Mouse (Mus musculus): ENCODE data around the gene Zfp36. TPM values are rescaled to one million over a fixed set of nuclear protein-coding genes. Genes with fewer than 3 reads are reported as not detected.
A peak's percentile ranks its signal among the peaks of the same experiment; 100 is the strongest.

The Zfp36 gene
- polyA plus RNA-seq, 1 experiment from 2014 or later, result 6.5 TPM

DNA sequence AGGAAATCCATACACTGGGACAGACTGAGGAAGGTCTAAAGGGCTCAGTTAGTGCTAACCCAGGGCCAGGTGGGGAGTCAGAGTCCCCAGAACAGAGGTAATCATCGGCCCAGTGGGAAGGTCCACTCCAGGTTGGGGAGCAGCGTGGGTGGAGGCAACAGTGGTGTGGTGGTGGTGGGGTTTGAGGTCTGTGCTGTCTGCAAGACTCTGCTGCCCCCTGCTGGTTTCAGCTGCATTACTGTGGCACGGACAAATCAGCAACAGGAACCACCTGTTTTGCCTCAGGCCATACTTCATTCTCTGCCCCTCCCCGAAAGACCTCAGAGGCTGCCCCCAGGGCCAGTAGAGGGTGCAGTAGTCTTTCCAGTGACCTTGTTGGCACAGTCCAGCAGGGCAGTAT is 6.4 kb upstream of the Zfp36 start:
- ATAC-seq, result peak; percentile 69
- Histone ChIP-seq H3K36me3 (ENCODE audit: control insufficient read depth, insufficient read depth) (peaks cover 18% of the 10 kb centered on the region), H3K4me1 (replicated peaks; ENCODE audit: control insufficient read depth, insufficient read depth, low read length) (peaks cover 16% of the 10 kb centered on the region), H3K9ac (replicated peaks; ENCODE audit: low read depth, low read length) (no peak overlapping the region), H3K4me3 (replicated peaks; ENCODE audit: low read length) (no peak overlapping the region), H3K4me2 (ENCODE audit: low read length) (no peak overlapping the region), H3K27ac (ENCODE audit: low read length) (no peak overlapping the region), H3K9me3 (ENCODE audit: control insufficient read depth, low read length) (no peaks in the 10 kb centered on the region), H3K27me3 (replicated peaks; ENCODE audit: control insufficient read depth, insufficient read depth, low read length) (no peaks in the 10 kb centered on the region)
- WGBS, result 9% methylated on average over 4 of the region's 4 CpGs

DNA sequence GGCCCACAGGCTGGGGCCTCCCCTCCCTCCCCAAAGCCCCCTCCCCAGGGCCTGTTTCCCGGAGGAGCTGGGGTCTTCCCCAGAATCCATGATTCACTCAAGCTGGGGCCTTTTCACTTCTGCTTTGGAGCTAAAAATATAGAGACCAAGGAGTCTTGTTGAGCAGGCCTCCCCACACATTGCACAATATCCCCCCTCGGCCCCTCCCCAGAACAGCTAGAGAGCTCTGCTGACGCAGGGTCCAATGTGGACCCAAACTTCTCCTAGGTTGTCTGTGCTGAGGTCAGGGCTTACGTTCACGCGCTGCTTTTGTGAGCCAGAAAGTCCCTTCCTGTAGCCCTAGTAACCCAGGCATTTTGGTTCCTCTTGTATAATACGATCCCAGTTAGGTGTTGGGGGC is 6.0 kb upstream of the Zfp36 start:
- H3K4me3 ChIP-seq (replicated peaks; ENCODE audit: low read length), result no peak overlapping the region
- H3K9me3 ChIP-seq (ENCODE audit: control insufficient read depth, low read length), result no peaks in the 10 kb centered on the region
- no peak overlapping the region for H3K4me2 ChIP-seq (ENCODE audit: low read length)
- H3K36me3 ChIP-seq (ENCODE audit: control insufficient read depth, insufficient read depth), result peaks cover 18% of the 10 kb centered on the region
- 0 out of 2 replicates have a peak, but pooled peaks have one; percentile 19 for ATAC-seq
- H3K27ac ChIP-seq (ENCODE audit: low read length), result no peak overlapping the region
- no peak overlapping the region for H3K9ac ChIP-seq (replicated peaks; ENCODE audit: low read depth, low read length)
- WGBS, result 89% methylated on average over 7 of the region's 7 CpGs
- peaks cover 17% of the 10 kb centered on the region for H3K4me1 ChIP-seq (replicated peaks; ENCODE audit: control insufficient read depth, insufficient read depth, low read length)
- no peaks in the 10 kb centered on the region for H3K27me3 ChIP-seq (replicated peaks; ENCODE audit: control insufficient read depth, insufficient read depth, low read length)

DNA sequence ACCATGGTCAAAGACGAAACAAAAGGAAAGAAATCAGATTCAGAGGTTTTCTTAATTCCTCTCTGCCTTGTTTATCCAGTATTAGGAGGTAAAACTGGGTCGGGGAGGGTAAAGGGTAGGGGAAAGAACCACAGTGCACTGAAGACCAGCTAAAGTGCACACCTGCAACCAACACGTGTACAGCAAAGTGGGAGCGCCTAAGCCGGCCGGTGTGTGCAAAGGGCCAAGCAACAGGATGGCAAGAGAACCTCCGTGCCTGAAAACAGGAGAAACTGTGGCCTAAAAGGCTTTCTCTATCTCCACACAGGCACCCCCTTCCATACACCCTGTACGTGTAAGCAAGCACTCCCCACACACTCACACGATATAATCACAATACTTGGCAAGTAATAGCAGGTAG is 5.1 kb upstream of the Zfp36 start:
- ATAC-seq, result no peak
- Histone ChIP-seq H3K4me3 (replicated peaks; ENCODE audit: low read length) (no peak overlapping the region), H3K27me3 (replicated peaks; ENCODE audit: control insufficient read depth, insufficient read depth, low read length) (no peaks in the 10 kb centered on the region), H3K27ac (ENCODE audit: low read length) (no peak overlapping the region), H3K36me3 (ENCODE audit: control insufficient read depth, insufficient read depth) (peaks cover 14% of the 10 kb centered on the region), H3K9me3 (ENCODE audit: control insufficient read depth, low read length) (no peaks in the 10 kb centered on the region), H3K4me1 (replicated peaks; ENCODE audit: control insufficient read depth, insufficient read depth, low read length) (peaks cover 19% of the 10 kb centered on the region), H3K4me2 (ENCODE audit: low read length) (no peak overlapping the region), H3K9ac (replicated peaks; ENCODE audit: low read depth, low read length) (no peak overlapping the region)
- WGBS, result 91% methylated on average over 9 of the region's 9 CpGs

DNA sequence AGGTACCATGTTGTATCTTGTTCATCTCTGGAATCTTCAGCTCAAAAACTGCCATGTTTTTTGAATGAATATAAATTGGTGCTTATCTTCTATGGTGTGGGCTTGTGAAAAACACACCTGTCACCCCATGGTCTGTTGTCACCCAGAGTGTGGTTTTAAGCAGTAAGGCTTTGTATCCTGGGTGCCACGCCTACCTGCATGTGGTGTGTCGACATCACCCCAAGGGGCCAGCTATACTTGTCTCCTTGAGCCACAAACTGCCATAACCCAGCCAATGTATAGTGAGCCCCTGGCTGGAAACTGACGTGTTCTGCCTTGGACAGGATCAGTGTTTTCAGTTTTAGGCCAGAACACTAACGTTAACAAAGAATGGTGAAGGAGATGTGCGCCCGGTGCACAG is 4.1 kb upstream of the Zfp36 start:
- H3K4me3 ChIP-seq (replicated peaks; ENCODE audit: low read length), result no peak overlapping the region
- no peak for ATAC-seq
- WGBS, result 83% methylated on average over 6 of the region's 6 CpGs
- no peak overlapping the region for H3K4me2 ChIP-seq (ENCODE audit: low read length)
- H3K9me3 ChIP-seq (ENCODE audit: control insufficient read depth, low read length), result no peaks in the 10 kb centered on the region
- peaks cover 24% of the 10 kb centered on the region for H3K4me1 ChIP-seq (replicated peaks; ENCODE audit: control insufficient read depth, insufficient read depth, low read length)
- H3K27ac ChIP-seq (ENCODE audit: low read length), result no peak overlapping the region
- H3K36me3 ChIP-seq (ENCODE audit: control insufficient read depth, insufficient read depth), result peaks cover 13% of the 10 kb centered on the region
- H3K27me3 ChIP-seq (replicated peaks; ENCODE audit: control insufficient read depth, insufficient read depth, low read length), result no peaks in the 10 kb centered on the region
- no peak overlapping the region for H3K9ac ChIP-seq (replicated peaks; ENCODE audit: low read depth, low read length)

DNA sequence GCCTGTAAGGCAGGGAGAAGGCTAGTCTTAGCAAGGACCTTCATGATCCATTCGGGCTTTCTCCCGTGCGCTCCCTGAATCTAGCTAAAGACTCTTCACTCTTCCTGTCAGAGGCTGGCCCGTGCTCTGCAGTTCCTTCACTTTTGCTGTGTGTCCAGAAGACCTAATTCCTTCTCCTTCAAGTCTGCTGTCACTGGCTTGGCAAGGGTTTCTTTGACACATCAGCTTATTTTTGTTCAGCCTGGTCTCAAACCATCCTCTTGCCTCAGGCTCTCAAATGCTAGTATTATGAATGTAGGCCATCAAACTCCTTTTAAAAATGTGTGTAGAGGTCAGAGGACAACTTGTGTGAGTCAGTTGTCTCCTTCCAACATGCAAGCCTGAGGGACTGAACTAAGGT is 3.6 kb upstream of the Zfp36 start:
- H3K27me3 ChIP-seq (replicated peaks; ENCODE audit: control insufficient read depth, insufficient read depth, low read length), result no peaks in the 10 kb centered on the region
- peaks cover 13% of the 10 kb centered on the region for H3K36me3 ChIP-seq (ENCODE audit: control insufficient read depth, insufficient read depth)
- H3K4me3 ChIP-seq (replicated peaks; ENCODE audit: low read length), result no peak overlapping the region
- no peak for ATAC-seq
- H3K4me2 ChIP-seq (ENCODE audit: low read length), result no peak overlapping the region
- H3K9me3 ChIP-seq (ENCODE audit: control insufficient read depth, low read length), result no peaks in the 10 kb centered on the region
- peaks cover 28% of the 10 kb centered on the region for H3K4me1 ChIP-seq (replicated peaks; ENCODE audit: control insufficient read depth, insufficient read depth, low read length)
- WGBS, result 85% methylated on average over 4 of the region's 4 CpGs
- no peak overlapping the region for H3K27ac ChIP-seq (ENCODE audit: low read length)
- H3K9ac ChIP-seq (replicated peaks; ENCODE audit: low read depth, low read length), result no peak overlapping the region

DNA sequence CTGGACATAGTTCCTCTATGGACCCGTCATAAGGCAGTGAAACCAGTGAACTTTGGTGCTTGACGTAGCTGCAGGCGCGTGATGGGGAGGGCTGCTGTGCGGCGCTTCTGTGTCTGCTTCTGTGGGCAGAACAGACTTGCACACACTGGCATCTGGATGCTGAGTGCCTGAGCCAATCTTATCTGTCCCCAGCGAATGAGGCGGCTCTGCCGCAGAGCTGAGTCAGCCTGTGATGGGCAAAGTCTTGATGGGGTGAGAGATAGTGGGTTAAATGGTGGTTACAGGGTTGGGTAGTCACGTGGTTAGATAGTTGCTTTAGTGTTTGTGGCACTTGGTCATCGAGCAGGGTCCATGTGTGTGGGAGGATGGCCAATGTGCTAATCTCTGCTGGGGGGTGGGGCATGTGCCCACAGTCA is 2.9 kb upstream of the Zfp36 start:
- H3K4me2 ChIP-seq (ENCODE audit: low read length), result no peak overlapping the region
- no peak overlapping the region for H3K27ac ChIP-seq (ENCODE audit: low read length)
- 71% methylated on average over 11 of the region's 11 CpGs for WGBS
- no peak for ATAC-seq
- H3K36me3 ChIP-seq (ENCODE audit: control insufficient read depth, insufficient read depth), result peaks cover 8% of the 10 kb centered on the region
- no peak overlapping the region for H3K4me3 ChIP-seq (replicated peaks; ENCODE audit: low read length)
- H3K27me3 ChIP-seq (replicated peaks; ENCODE audit: control insufficient read depth, insufficient read depth, low read length), result no peaks in the 10 kb centered on the region
- H3K9ac ChIP-seq (replicated peaks; ENCODE audit: low read depth, low read length), result no peak overlapping the region
- peaks cover 34% of the 10 kb centered on the region for H3K4me1 ChIP-seq (replicated peaks; ENCODE audit: control insufficient read depth, insufficient read depth, low read length)
- no peaks in the 10 kb centered on the region for H3K9me3 ChIP-seq (ENCODE audit: control insufficient read depth, low read length)

DNA sequence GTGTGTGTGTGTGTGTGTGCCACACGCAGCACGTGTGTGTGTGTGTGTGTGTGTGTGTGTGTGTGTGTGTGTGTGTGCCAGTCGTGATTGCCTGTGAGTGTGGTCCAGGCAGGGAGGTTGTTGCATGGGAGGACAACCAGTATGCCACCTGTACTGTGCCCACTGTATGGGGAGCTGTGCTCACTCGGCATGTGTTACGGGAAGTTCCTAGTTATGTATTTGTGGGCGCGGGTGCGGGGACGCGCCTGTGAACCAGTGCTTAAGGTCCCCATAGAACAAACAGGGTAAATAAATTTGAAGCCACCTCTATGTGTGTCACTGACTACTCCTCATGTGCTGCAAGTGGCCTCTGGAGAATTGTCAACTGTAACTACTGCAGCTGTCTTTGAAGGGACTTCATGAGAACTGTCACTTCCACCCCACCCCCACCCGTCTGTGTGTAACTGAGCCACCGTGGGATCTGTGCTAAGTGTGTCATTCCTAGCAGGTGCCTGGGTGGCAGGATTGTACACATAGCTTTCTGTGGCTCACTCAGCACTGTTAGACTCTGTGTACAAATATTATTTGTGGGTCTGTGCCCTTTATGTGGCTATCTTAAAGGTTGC is 2.4 kb upstream of the Zfp36 start:
- Histone ChIP-seq H3K4me3 (replicated peaks; ENCODE audit: low read length) (no peak overlapping the region), H3K9ac (replicated peaks; ENCODE audit: low read depth, low read length) (no peak overlapping the region), H3K36me3 (ENCODE audit: control insufficient read depth, insufficient read depth) (peaks cover 5% of the 10 kb centered on the region), H3K27ac (ENCODE audit: low read length) (no peak overlapping the region), H3K27me3 (replicated peaks; ENCODE audit: control insufficient read depth, insufficient read depth, low read length) (no peaks in the 10 kb centered on the region), H3K9me3 (ENCODE audit: control insufficient read depth, low read length) (no peaks in the 10 kb centered on the region), H3K4me2 (ENCODE audit: low read length) (peak overlapping the region; percentile 49), H3K4me1 (replicated peaks; ENCODE audit: control insufficient read depth, insufficient read depth, low read length) (peaks cover 40% of the 10 kb centered on the region)
- 69% methylated on average over 12 of the region's 12 CpGs for WGBS
- ATAC-seq, result no peak

DNA sequence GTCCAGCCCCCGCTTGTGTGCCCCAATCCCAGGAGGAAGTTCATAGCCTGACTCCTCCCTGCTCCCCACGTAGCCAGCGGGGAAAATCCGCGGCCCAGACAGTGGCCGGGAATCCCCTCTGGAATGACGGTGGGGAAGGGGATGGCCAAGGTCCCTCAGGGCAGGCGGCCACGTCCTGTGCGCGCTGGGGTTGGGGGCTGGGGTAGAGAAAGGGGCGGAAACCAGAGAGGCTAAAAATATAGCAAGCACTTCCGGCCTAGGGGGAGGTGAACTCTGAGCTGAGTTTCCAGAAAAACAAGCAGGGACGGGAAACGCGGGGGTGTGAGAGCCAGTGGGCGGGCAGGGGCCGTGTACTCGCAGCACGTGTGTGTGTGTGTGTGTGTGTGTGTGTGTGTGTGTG is 1.9 kb upstream of the Zfp36 start:
- H3K27me3 ChIP-seq (replicated peaks; ENCODE audit: control insufficient read depth, insufficient read depth, low read length), result no peaks in the 10 kb centered on the region
- no peaks in the 10 kb centered on the region for H3K9me3 ChIP-seq (ENCODE audit: control insufficient read depth, low read length)
- peak overlapping the region; percentile 47 for H3K27ac ChIP-seq (ENCODE audit: low read length)
- peaks cover 44% of the 10 kb centered on the region for H3K4me1 ChIP-seq (replicated peaks; ENCODE audit: control insufficient read depth, insufficient read depth, low read length)
- no peak for ATAC-seq
- peak overlapping the region; percentile 27 for H3K4me3 ChIP-seq (replicated peaks; ENCODE audit: low read length)
- H3K9ac ChIP-seq (replicated peaks; ENCODE audit: low read depth, low read length), result peak overlapping the region; percentile 55
- H3K4me2 ChIP-seq (ENCODE audit: low read length), result peak overlapping the region; percentile 49
- peaks cover 4% of the 10 kb centered on the region; the same call in 1 of the 2 replicates for H3K36me3 ChIP-seq (ENCODE audit: control insufficient read depth, insufficient read depth)
- 6% methylated on average over 20 of the region's 20 CpGs for WGBS

DNA sequence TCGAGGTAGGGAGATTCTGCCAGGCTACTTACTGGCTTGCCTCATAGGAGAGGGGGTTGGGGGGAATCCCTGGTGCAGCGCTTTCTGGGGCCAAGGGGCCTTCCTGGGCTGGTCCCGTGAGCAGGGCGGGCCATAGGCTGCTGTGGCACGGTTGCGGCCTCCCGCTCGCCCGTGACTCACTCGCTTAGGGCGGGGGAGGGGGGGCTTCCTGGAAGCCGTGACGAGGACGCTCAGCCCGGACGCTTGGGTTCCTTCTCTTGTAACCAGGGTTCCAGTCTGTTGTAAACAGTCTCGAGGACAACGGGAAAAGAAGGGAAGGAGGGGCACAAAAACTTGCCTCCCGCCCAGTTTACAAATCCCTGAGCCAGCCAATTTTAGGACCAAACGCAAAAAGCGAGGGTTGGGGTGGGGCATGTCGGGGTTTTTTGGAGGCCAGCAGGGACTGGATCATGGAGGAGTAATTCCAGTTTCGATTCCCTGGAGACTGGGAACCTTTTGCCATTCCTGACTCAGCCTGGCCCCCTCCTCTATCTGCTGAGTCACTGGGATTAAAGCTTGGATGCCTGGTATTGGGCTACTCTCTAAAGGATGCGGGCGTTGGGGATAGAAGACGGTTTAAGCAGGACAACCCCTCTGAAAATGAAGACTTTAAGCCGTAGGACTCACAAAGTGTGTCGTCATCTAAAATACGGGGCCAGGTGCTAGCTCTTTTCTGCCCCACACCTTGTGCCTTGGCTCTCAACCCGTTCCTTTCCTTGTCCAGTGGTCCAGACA is 1.2 kb upstream of the Zfp36 start:
- ATAC-seq, result 0 out of 2 replicates have a peak, but pooled peaks have one; percentile 11
- Histone ChIP-seq H3K27me3 (replicated peaks; ENCODE audit: control insufficient read depth, insufficient read depth, low read length) (no peaks in the 10 kb centered on the region), H3K4me1 (replicated peaks; ENCODE audit: control insufficient read depth, insufficient read depth, low read length) (peaks cover 49% of the 10 kb centered on the region), H3K9ac (replicated peaks; ENCODE audit: low read depth, low read length) (peak overlapping the region; percentile 55), H3K27ac (ENCODE audit: low read length) (peak overlapping the region; percentile 47), H3K4me2 (ENCODE audit: low read length) (peak overlapping the region; percentile 49), H3K4me3 (replicated peaks; ENCODE audit: low read length) (no peak overlapping the region), H3K9me3 (ENCODE audit: control insufficient read depth, low read length) (no peaks in the 10 kb centered on the region), H3K36me3 (ENCODE audit: control insufficient read depth, insufficient read depth) (peaks cover 4% of the 10 kb centered on the region; the same call in 1 of the 2 replicates)
- 6% methylated on average over 29 of the region's 30 CpGs for WGBS
